ENCODE assay signal across 8 mouse cellular contexts in genomic region chr2:154712271-154712677, GRCm38 (mm10). TPM values are rescaled to one million over a fixed set of nuclear protein-coding genes. Genes with fewer than 3 reads are reported as not detected.
DNase-seq lines count a peak whose midpoint lies in the region; ATAC-seq lines count a peak whose summit lies in the region.

No protein-coding gene starts in this region.

- H3K36me3 ChIP-seq in heart, embryonic 16.5 days (ENCODE audit: control insufficient read depth, insufficient read depth), result no peaks in the 10 kb centered on the region
- H3K36me3 ChIP-seq in neural tube, embryonic 11.5 days (ENCODE audit: control insufficient read depth, insufficient read depth, low read length), result no peaks in the 10 kb centered on the region

- H3K4me3 ChIP-seq in heart, embryonic 16.5 days (ENCODE audit: low read length), result no peak overlapping the region
- H3K4me3 ChIP-seq in neural tube, embryonic 11.5 days (ENCODE audit: low read depth, low read length), result no peak overlapping the region

- H3K27me3 ChIP-seq in heart, embryonic 16.5 days (ENCODE audit: control insufficient read depth, insufficient read depth, low read length), result no peaks in the 10 kb centered on the region
- H3K27me3 ChIP-seq in neural tube, embryonic 11.5 days (ENCODE audit: control insufficient read depth, insufficient read depth, low read length), result no peaks in the 10 kb centered on the region

- 23% methylated on average over 5 of the region's 5 CpGs for WGBS in heart, embryonic 16.5 days
- 41% methylated on average over 5 of the region's 5 CpGs for WGBS in neural tube, embryonic 11.5 days

- H3K9ac ChIP-seq in heart, embryonic 16.5 days (ENCODE audit: low read length), result no peak overlapping the region
- H3K9ac ChIP-seq in neural tube, embryonic 11.5 days (ENCODE audit: low read length), result no peak overlapping the region

- H3K27ac ChIP-seq in heart, embryonic 16.5 days (ENCODE audit: low read length), result no peak overlapping the region
- H3K27ac ChIP-seq in neural tube, embryonic 11.5 days (ENCODE audit: low read depth, low read length), result no peak overlapping the region

- H3K4me2 ChIP-seq in heart, embryonic 16.5 days (ENCODE audit: low read depth, low read length), result peak overlapping the region; percentile 26; the same call in 1 of the 2 replicates
- H3K4me2 ChIP-seq in neural tube, embryonic 11.5 days (ENCODE audit: low read depth), result no peak overlapping the region

- ATAC-seq in heart, embryonic 16.5 days (replicated peaks; ENCODE audit: extremely low read depth, insufficient read depth, low FRiP score), result 0 out of 2 replicates have a peak, but pooled peaks have one; percentile 26
- ATAC-seq in neural tube, embryonic 11.5 days (ENCODE audit: insufficient read depth, low FRiP score, low TSS enrichment), result no peak

- peaks cover 4% of the 10 kb centered on the region; the same call in 1 of the 2 replicates for H3K4me1 ChIP-seq in heart, embryonic 16.5 days (ENCODE audit: control insufficient read depth, insufficient read depth, low read length)
- H3K4me1 ChIP-seq in neural tube, embryonic 11.5 days (ENCODE audit: control insufficient read depth, insufficient read depth, low read length), result no peaks in the 10 kb centered on the region

- H3K9me3 ChIP-seq in heart, embryonic 16.5 days (replicated peaks; ENCODE audit: control insufficient read depth, low read length), result no peaks in the 10 kb centered on the region
- no peaks in the 10 kb centered on the region for H3K9me3 ChIP-seq in neural tube, embryonic 11.5 days (ENCODE audit: control insufficient read depth, low read length)

- peak; percentile 57 for DNase-seq in kidney, adult 18-20 months
- DNase-seq in kidney, adult 11 months, result no peak
- DNase-seq in ZHBTc4 (ENCODE audit: low read depth, low spot score), result peak; percentile 83
- peak; percentile 58 for DNase-seq in embryo, embryonic 10 days (ENCODE audit: low spot score)
- DNase-seq in liver, result peak; percentile 70
- peak; percentile 68 for DNase-seq in neural tube, embryonic 11.5 days (ENCODE audit: low spot score)
- DNase-seq in thymus, postnatal 0 days (ENCODE audit: low spot score), result peak; percentile 67

RNA-seq across cellular contexts. Expression of gene Gm14214, which starts 57.6 kb away (rescaled TPM):
- not detected in 2 replicates for polyA plus RNA-seq in heart, embryonic 16.5 days (2015; fragmentation: Nextera tagmentation; extraction: Ambion mirVana)
- not detected in 2 replicates for polyA plus RNA-seq in neural tube, embryonic 11.5 days (2014; fragmentation: Nextera tagmentation; extraction: Ambion mirVana)
- polyA plus RNA-seq in thymus, postnatal 0 days (2015; fragmentation: Nextera tagmentation; extraction: Ambion mirVana), result not detected in 2 replicates
